Mouse (Mus musculus) stomach, postnatal 0 days (tissue): Measurements from ENCODE around the gene Olfr868. TPM values are rescaled to one million over a fixed set of nuclear protein-coding genes. Genes with fewer than 3 reads are reported as not detected.

Source experiments
- ATAC-seq: fragments of 200-750 bp; cut with Nextera tagmentation; 2 replicates; pipeline ENCODE4 v1.8.0; 2017; ENCODE audit not compliant: low FRiP score, low TSS enrichment
- DNase-seq: peaks from one replicate; pipeline ENCODE4 v3.0.0-alpha.2; 2016; ENCODE audit warnings: low spot score
- H3K27ac ChIP-seq: fragments of 300-500 bp; sonication (generic); replicated peaks from 2 replicates; pipeline ENCODE4 v1.5.1; 2014; ENCODE audit warnings: mild to moderate bottlenecking, control low read depth
- H3K27me3 ChIP-seq: fragments of 300-500 bp; sonication (generic); 2 replicates; pipeline ENCODE4 v1.6.1; 2014; ENCODE audit warnings: low read length; ENCODE audit not compliant: control insufficient read depth, insufficient read depth
- H3K36me3 ChIP-seq: fragments of 300-500 bp; sonication (generic); 2 replicates; pipeline ENCODE4 v1.6.1; 2014; ENCODE audit warnings: low read length, mixed read lengths; ENCODE audit not compliant: control insufficient read depth, insufficient read depth
- H3K4me1 ChIP-seq: fragments of 300-500 bp; sonication (generic); replicated peaks from 2 replicates; pipeline ENCODE4 v1.6.1; 2014; ENCODE audit warnings: antibody characterized with exemption; ENCODE audit not compliant: control insufficient read depth, insufficient read depth
- H3K4me2 ChIP-seq: fragments of 300-500 bp; sonication (generic); replicated peaks from 2 replicates; pipeline ENCODE4 v1.6.1; 2014; ENCODE audit warnings: low read depth, mild to moderate bottlenecking, control low read depth, moderate library complexity
- H3K4me3 ChIP-seq: fragments of 300-500 bp; sonication (generic); 2 replicates; pipeline ENCODE4 v1.5.1; 2014; ENCODE audit warnings: low read depth, low read length, control low read depth
- H3K9ac ChIP-seq: fragments of 300-500 bp; sonication (generic); 2 replicates; pipeline ENCODE4 v1.6.1; 2014; ENCODE audit warnings: mild to moderate bottlenecking, low read length, control low read depth, mixed read lengths
- H3K9me3 ChIP-seq: fragments of 300-500 bp; sonication (generic); 2 replicates; pipeline ENCODE4 v1.6.1; 2016; ENCODE audit warnings: low read length; ENCODE audit not compliant: control insufficient read depth
- CTCF ChIP-seq: IDR thresholded peaks from 2 replicates; pipeline ENCODE4 v1.5.1; 2016; ENCODE audit warnings: antibody characterized with exemption, low read depth, mild to moderate bottlenecking, moderate library complexity
- EP300 ChIP-seq: optimal IDR thresholded peaks from 2 replicates; pipeline ENCODE3; 2016; ENCODE audit warnings: antibody characterized with exemption
- WGBS: fragments of 180-500 bp; shearing (Covaris S2); extraction: QIAGEN DNeasy Blood & Tissue Kit; methylation state at CpG from one replicate; pipeline ENCODE4 v1.1.7; 2014; 5-methylcytosine and 5-hydroxymethylcytosine counted together
- polyA plus RNA-seq: library from polyadenylated mRNA; unstranded; fragments of >200 nt; fragmentation: Nextera tagmentation; extraction: Ambion mirVana; gene quantifications from 2 replicates; pipeline ENCODE4 v1.2.1, GENCODE M21; 2015

The Olfr868 gene
- polyA plus RNA-seq, 1 experiment from 2014 or later = not detected

- H3K27me3 ChIP-seq = no peaks in the 10 kb centered on the region
- no peak overlapping the region for H3K4me3 ChIP-seq
- ATAC-seq = no peak
- no peak overlapping the region for H3K27ac ChIP-seq
- no peak overlapping the region for H3K9ac ChIP-seq
- 87% methylated on average over 3 of the region's 3 CpGs for WGBS
- no peaks in the 10 kb centered on the region for H3K36me3 ChIP-seq
- no peaks in the 10 kb centered on the region for H3K9me3 ChIP-seq
- no peak for DNase-seq
- TF ChIP-seq EP300 (no peak), CTCF (no peak)
- no peak overlapping the region for H3K4me2 ChIP-seq
- no peaks in the 10 kb centered on the region for H3K4me1 ChIP-seq
Observed at GRCm38 (mm10) chr9:20149706-20150105, 51.3 kb downstream of the Olfr868 start.

Other genes starting within 250 kb of the Olfr868 start
- gene Olfr860, start 248.9 kb upstream of the Olfr868 start, polyA plus RNA-seq = not detected in 2 replicates
- not detected in 2 replicates for gene Olfr862, start 210.6 kb upstream of the Olfr868 start, polyA plus RNA-seq
- gene Olfr77, start 181.8 kb upstream of the Olfr868 start, polyA plus RNA-seq = 0.31 and 0.33 TPM in 2 replicates
- gene Olfr866, start 70.6 kb upstream of the Olfr868 start, polyA plus RNA-seq = not detected in 2 replicates
- gene Olfr867, start 41.1 kb upstream of the Olfr868 start, polyA plus RNA-seq = not detected in 2 replicates
- 0.11 TPM in 1 of 2 replicates, not detected in the other for gene Olfr869, start 30.4 kb downstream of the Olfr868 start, polyA plus RNA-seq
- not detected in 2 replicates for gene Olfr870, start 75.4 kb downstream of the Olfr868 start, polyA plus RNA-seq
- not detected in 2 replicates for gene Olfr871, start 113.6 kb downstream of the Olfr868 start, polyA plus RNA-seq
- gene Olfr872, start 138.5 kb downstream of the Olfr868 start, polyA plus RNA-seq = not detected in 2 replicates
- gene Olfr39, start 183.7 kb downstream of the Olfr868 start, polyA plus RNA-seq = 0.05 TPM in 1 of 2 replicates, not detected in the other
- gene Olfr873, start 199.9 kb downstream of the Olfr868 start, polyA plus RNA-seq = not detected in 2 replicates
- not detected in 2 replicates for gene Olfr18, start 237.5 kb downstream of the Olfr868 start, polyA plus RNA-seq